Mouse (Mus musculus) hindbrain, embryonic 14.5 days (tissue): ENCODE results near the gene Wnt16. TPM values are rescaled to one million over a fixed set of nuclear protein-coding genes. Genes with fewer than 3 reads are reported as not detected.
"Not testable (repeated sequence)": the region's sequence is repeated elsewhere in the genome, so short reads cannot be mapped to it uniquely, and the experiment has no call there.

Experiments used
- ATAC-seq: fragments of 200-750 bp; cut with Nextera tagmentation; 2 replicates; pipeline ENCODE4 v1.8.0; 2017; ENCODE audit warnings: moderate number of reproducible peaks, mild to moderate bottlenecking, moderate TSS enrichment, moderate library complexity; ENCODE audit not compliant: low FRiP score
- DNase-seq: peaks from one replicate; pipeline ENCODE4 v3.0.0-alpha.2; 2015; ENCODE audit warnings: low spot score
- H3K27ac ChIP-seq: fragments of 300-500 bp; sonication (generic); 2 replicates; pipeline ENCODE4 v1.5.1; 2014; ENCODE audit warnings: mild to moderate bottlenecking, moderate library complexity
- H3K27me3 ChIP-seq: fragments of 300-500 bp; sonication (generic); 2 replicates; pipeline ENCODE4 v1.6.1; 2014; ENCODE audit warnings: mild to moderate bottlenecking, low read length, mixed read lengths; ENCODE audit not compliant: control insufficient read depth, insufficient read depth
- H3K36me3 ChIP-seq: fragments of 300-500 bp; sonication (generic); replicated peaks from 2 replicates; pipeline ENCODE4 v1.6.1; 2014; ENCODE audit not compliant: control insufficient read depth, insufficient read depth
- H3K4me1 ChIP-seq: fragments of 300-500 bp; sonication (generic); replicated peaks from 2 replicates; pipeline ENCODE4 v1.6.1; 2014; ENCODE audit warnings: antibody characterized with exemption, low read length, mixed read lengths; ENCODE audit not compliant: control insufficient read depth, insufficient read depth
- H3K4me2 ChIP-seq: fragments of 300-500 bp; sonication (generic); replicated peaks from 2 replicates; pipeline ENCODE4 v1.6.1; 2014; ENCODE audit warnings: mild to moderate bottlenecking, moderate library complexity
- H3K4me3 ChIP-seq: fragments of 300-500 bp; sonication (generic); replicated peaks from 2 replicates; pipeline ENCODE4 v1.5.1; 2014; ENCODE audit warnings: mild to moderate bottlenecking, low read length
- H3K9ac ChIP-seq: fragments of 300-500 bp; sonication (generic); 2 replicates; pipeline ENCODE4 v1.6.1; 2014
- H3K9me3 ChIP-seq: fragments of 300-500 bp; sonication (generic); 2 replicates; pipeline ENCODE4 v1.6.1; 2016; ENCODE audit warnings: low read length; ENCODE audit not compliant: control insufficient read depth
- WGBS: fragments of 180-500 bp; shearing (Covaris S2); extraction: QIAGEN DNeasy Blood & Tissue Kit; methylation state at CpG from one replicate; pipeline ENCODE4 v1.1.7; 2014; 5-methylcytosine and 5-hydroxymethylcytosine counted together
- polyA plus RNA-seq: library from polyadenylated mRNA; unstranded; fragments of >200 nt; fragmentation: Nextera tagmentation; extraction: Ambion mirVana; gene quantifications from 2 replicates; pipeline ENCODE4 v1.2.1, GENCODE M21; 2014

Gene Wnt16
- polyA plus RNA-seq, result 0.16 and 0.90 TPM in 2 replicates

DNA sequence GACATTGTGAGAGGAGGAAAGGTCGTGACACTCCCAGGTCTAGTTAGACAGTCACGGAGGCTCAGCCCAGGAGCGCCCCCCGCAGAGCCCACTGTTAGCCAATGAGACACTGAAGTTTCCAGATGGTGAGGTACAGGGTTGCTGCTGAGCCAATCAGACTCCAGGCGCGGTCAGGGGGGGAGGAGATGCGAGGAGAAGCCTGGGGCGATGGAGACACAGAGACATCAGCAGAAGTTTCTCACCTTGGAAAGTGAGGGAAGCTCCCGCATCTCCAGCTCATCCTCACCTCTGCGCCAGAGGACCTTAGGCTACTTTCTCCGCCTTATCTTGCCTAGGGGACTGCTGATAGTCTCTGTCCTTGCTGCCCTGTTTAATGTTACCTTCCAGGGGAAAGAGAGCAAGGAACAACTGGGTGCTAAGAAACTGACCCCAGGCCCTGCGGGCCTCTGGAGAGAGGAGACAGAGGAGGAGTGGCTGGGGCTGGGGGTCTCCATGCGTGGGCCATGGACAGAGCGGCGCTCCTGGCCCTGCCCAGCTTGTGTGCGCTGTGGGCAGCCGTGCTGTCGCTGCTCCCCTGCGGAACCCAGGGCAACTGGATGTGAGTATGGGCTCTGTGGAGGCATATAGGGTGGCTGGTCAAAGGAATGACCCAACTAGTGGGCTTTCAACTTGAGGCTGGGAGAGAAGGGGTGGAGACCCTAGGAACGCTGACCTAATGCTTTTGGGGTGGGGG lies at the start of gene Wnt16:
TSS of gene Wnt16 (plus strand) at position 224 of the 733 bp plus-strand sequence.
- Histone ChIP-seq H3K27ac (no peak within 1 kb of the TSS), H3K27me3 (peaks cover 60% of the 10 kb centered on the region)

DNA sequence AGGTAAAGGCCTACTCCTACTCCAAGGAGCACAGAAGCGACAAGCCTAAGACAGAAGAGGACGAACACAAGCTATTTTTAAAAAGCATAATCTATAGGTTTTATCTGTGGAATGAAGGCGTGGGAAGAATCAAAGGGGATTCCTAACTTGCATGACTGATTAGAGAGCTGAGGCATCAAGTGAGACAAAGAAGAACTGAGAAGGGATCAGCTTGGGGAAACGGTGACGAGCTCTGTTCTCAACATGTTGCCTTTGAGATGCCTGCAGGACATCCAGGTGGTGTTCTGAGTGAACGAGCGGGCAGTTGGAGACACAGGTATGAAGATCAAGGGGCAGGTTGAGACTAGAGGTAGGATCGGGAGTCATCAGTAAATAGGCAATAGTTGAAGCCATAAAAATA lies 44.7 kb upstream of the Wnt16 start:
- Histone ChIP-seq H3K4me1 (no peaks in the 10 kb centered on the region), H3K9ac (no peak overlapping the region), H3K27ac (no peak overlapping the region), H3K4me2 (no peak overlapping the region), H3K36me3 (no peaks in the 10 kb centered on the region), H3K27me3 (no peaks in the 10 kb centered on the region), H3K9me3 (no peaks in the 10 kb centered on the region), H3K4me3 (no peak overlapping the region)
- ATAC-seq (no peak), DNase-seq (no peak)
- 76% methylated on average over 8 of the region's 8 CpGs for WGBS

More for the DNA sequence above, at the start of gene Wnt16:
- Histone ChIP-seq H3K9ac (peak within 1 kb of the TSS; percentile 52), H3K4me1 (peaks cover 16% of the 10 kb centered on the region), H3K36me3 (no peaks in the 10 kb centered on the region), H3K4me3 (peak within 1 kb of the TSS; percentile 38), H3K9me3 (no peaks in the 10 kb centered on the region), H3K4me2 (peak within 1 kb of the TSS; percentile 81)
- peak; percentile 72 for ATAC-seq
- no peak for DNase-seq
- 1% methylated on average over 20 of the region's 20 CpGs for WGBS

DNA sequence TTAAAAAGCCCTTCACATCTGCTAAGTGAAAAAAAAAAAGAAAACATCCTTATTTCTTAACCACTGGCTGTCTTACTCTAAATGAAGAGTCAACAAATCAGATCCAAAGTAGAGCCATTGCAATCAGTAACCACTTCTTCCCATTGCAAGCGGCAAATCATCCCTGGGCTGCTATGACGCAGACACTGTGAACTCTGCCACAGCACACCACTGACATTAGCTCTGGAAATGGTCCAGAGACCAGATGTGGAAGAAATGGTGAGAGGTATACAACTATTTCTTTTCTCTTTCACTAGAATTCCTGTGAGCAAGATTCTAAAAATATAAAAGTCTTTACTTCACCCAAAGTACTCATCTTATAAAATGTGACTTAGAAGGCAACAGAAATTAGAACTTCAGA lies 41.3 kb upstream of the Wnt16 start:
- no peak for ATAC-seq
- Histone ChIP-seq H3K4me1 (no peaks in the 10 kb centered on the region), H3K27me3 (no peaks in the 10 kb centered on the region)

DNA sequence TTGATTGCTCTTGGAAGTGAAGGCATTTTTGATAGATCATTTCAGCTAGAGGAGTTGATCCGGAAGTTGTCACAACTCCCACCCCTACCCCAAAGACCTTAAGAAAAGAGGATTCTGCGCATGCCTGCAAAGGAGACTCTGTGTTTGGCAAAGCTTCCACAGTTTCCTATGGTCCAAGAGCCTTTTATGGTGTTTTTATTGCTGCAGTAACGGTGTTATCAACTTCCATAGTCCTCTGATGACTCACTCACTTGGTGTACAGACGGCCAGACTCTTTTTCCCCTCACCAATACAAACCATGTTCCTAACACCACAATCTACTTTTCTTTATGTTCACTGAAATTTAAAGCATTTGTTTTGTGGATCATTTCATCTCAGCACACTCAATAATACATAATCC lies 29.2 kb upstream of the Wnt16 start:
- Histone ChIP-seq H3K4me3 (no peak overlapping the region), H3K4me2 (no peak overlapping the region), H3K9ac (no peak overlapping the region), H3K9me3 (no peaks in the 10 kb centered on the region), H3K4me1 (no peaks in the 10 kb centered on the region), H3K36me3 (no peaks in the 10 kb centered on the region), H3K27me3 (no peaks in the 10 kb centered on the region), H3K27ac (no peak overlapping the region)
- ATAC-seq (no peak), DNase-seq (no peak)
- WGBS, result 93% methylated on average over 4 of the region's 4 CpGs

More for the DNA sequence above, 41.3 kb upstream of the Wnt16 start:
- WGBS, result 95% methylated on average over 2 of the region's 2 CpGs
- no peaks in the 10 kb centered on the region for H3K9me3 ChIP-seq
- DNase-seq, result no peak
- H3K9ac ChIP-seq, result no peak overlapping the region
- H3K36me3 ChIP-seq, result no peaks in the 10 kb centered on the region
- H3K4me3 ChIP-seq, result no peak overlapping the region
- no peak overlapping the region for H3K27ac ChIP-seq
- no peak overlapping the region for H3K4me2 ChIP-seq

DNA sequence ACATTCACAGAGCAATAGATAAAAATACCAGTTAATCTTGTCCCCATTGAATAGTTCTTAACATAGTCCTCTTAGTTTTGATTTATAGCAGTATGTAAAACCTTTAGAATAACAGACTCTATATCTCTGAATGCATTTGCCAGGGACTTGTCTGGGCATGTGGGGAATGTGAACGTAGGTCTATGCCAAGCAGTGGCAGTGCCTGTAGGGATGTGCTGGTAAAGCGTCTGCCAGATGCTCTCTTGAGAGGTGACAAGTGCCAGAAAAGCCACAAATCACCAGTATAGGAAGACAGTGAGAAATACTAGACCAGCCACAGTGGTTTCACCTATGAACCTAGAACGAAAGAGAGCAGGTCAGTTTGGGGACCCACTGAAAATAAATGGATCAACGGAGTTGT lies 25.5 kb upstream of the Wnt16 start:
- no peak overlapping the region for H3K4me3 ChIP-seq
- no peaks in the 10 kb centered on the region for H3K27me3 ChIP-seq
- WGBS, result 69% methylated on average over 4 of the region's 4 CpGs
- no peak overlapping the region for H3K27ac ChIP-seq
- H3K4me1 ChIP-seq, result no peaks in the 10 kb centered on the region
- no peak overlapping the region for H3K4me2 ChIP-seq
- ATAC-seq (no peak), DNase-seq (no peak)
- no peaks in the 10 kb centered on the region for H3K36me3 ChIP-seq
- no peak overlapping the region for H3K9ac ChIP-seq
- no peaks in the 10 kb centered on the region for H3K9me3 ChIP-seq

DNA sequence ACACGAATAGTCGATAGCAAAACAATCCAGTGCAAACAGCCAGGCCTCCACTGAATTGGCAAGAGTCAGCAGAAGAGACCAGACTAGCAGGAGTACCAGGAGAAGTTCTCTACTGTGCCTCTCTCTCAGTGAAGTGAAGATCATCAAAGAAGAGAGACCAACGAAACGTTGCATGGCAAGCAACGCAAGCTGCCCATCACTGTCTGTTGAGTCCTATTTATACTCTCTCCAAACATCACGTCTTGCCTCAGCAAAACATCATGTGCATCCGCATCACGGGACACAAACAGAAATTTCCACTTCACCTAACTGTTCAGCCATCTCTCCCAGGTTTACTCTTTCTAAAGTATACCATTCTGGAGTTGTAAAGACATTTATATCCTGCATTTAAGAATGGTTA lies 23.9 kb upstream of the Wnt16 start:
- H3K4me2 ChIP-seq, H3K4me1 ChIP-seq, ATAC-seq, DNase-seq, H3K9ac ChIP-seq, H3K36me3 ChIP-seq, H3K4me3 ChIP-seq, H3K27ac ChIP-seq, H3K27me3 ChIP-seq, H3K9me3 ChIP-seq: not testable (repeated sequence)
- 89% methylated on average over 8 of the region's 8 CpGs for WGBS

DNA sequence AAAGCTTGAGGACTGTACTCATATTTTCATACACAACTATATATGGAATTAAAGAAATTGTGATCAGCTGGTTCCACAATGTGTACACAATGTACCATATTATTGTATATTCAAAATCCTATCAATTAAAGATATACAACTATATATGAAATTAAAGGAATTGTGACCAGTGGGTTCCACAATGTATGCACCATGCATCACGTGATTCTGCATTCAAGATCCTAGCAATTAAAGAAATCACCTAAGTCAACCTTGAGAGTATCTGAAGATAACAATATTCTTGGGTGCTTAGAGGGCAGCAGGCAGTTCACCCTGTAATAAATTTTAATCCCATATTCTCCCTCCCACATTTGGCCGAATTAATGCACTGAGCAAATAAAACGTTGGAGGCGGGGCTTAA lies 22.0 kb upstream of the Wnt16 start:
- H3K9ac ChIP-seq, result no peak overlapping the region
- no peak overlapping the region for H3K4me3 ChIP-seq
- DNase-seq (no peak), ATAC-seq (no peak)
- no peak overlapping the region for H3K4me2 ChIP-seq
- no peaks in the 10 kb centered on the region for H3K27me3 ChIP-seq
- no peaks in the 10 kb centered on the region for H3K9me3 ChIP-seq
- H3K27ac ChIP-seq, result no peak overlapping the region
- no peaks in the 10 kb centered on the region for H3K36me3 ChIP-seq
- WGBS, result 88% methylated on average over 4 of the region's 4 CpGs
- H3K4me1 ChIP-seq, result no peaks in the 10 kb centered on the region

DNA sequence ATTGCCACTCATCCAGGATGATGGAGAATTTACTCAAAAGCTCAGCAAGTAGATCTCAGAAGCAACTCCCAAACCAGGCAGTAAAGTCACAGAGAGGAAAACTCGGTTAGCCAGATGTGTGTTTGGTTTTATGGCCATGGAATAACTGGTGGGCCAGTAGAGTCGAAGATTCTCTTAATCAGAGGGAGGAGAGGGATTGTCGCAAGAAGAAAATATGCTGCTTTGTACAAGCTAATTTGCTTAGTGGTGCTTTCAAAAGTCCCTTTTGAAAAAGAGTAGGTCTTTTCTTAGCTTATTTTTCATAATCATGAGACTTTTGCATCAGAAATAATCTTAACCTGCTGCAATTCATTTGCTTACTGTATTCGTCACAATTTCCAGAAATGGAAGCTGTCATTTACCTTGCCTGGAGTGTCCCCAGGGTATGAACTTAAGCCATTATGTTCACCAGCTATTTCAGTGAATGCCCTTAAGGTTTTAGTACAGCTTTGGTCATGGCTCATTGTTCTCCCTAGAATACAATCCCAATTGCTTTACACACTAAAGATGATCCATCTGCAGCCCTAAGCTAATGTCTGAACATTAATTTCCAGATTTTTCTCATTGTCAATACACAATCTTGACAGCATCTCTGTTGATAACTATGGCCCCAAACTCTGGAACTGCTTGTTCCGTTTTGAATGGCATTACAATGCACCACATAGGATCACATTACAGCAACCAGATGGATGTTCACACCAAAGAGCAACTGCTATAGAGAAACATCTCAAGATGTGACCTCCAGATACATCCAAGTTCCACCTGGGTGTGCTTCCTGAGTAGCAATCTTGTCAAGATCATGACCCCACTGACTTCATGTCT lies 20.0 kb upstream of the Wnt16 start:
- no peaks in the 10 kb centered on the region for H3K9me3 ChIP-seq
- DNase-seq (no peak), ATAC-seq (no peak)
- H3K4me1 ChIP-seq, result no peaks in the 10 kb centered on the region
- H3K36me3 ChIP-seq, result no peaks in the 10 kb centered on the region
- no peak overlapping the region for H3K9ac ChIP-seq
- H3K27ac ChIP-seq, result no peak overlapping the region
- no peak overlapping the region for H3K4me3 ChIP-seq
- H3K27me3 ChIP-seq, result no peaks in the 10 kb centered on the region
- WGBS, result 75% methylated on average over 5 of the region's 5 CpGs
- H3K4me2 ChIP-seq, result no peak overlapping the region

DNA sequence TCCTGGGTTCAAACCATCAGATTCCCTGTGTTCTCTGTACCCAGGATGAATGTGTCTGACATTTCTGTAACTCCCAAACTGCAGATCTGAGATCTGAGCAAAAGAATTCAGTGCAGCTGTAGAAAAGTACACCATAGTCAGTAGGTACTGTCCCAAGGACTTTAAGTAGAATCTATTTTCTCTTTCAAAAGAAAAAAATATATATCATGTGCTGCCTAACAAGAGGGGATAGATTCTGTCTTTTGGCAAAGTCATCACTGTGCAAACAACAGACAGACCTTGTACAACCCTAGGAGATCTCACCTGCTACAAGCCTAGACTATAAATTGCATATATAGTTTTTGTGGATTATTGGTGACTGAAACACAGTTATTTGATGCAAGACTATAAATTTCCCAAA lies 19.4 kb upstream of the Wnt16 start:
- no peak overlapping the region for H3K27ac ChIP-seq
- no peaks in the 10 kb centered on the region for H3K27me3 ChIP-seq
- no peak overlapping the region for H3K4me3 ChIP-seq
- no peaks in the 10 kb centered on the region for H3K4me1 ChIP-seq
- no peak overlapping the region for H3K4me2 ChIP-seq
- H3K9ac ChIP-seq, result no peak overlapping the region
- H3K36me3 ChIP-seq, result no peaks in the 10 kb centered on the region
- ATAC-seq (no peak), DNase-seq (no peak)
- no peaks in the 10 kb centered on the region for H3K9me3 ChIP-seq
